ENCODE assay signal across 11 mouse cellular contexts in genomic region chr3:108977340-108978030, GRCm38 (mm10). TPM values are rescaled to one million over a fixed set of nuclear protein-coding genes. Genes with fewer than 3 reads are reported as not detected.
DNase-seq lines count a peak whose midpoint lies in the region; ATAC-seq and TF ChIP-seq lines count a peak whose summit lies in the region.
"Had no signal": no experiment of that assay in that cellular context is flagged by ENCODE, and none has a peak within 500 bp of the region (broad histone marks: within the 10 kb centered on the region; RNA-seq: fewer than 3 reads in every experiment).

No protein-coding gene starts in this region.

- H3K27me3 ChIP-seq in intestine, postnatal 0 days (replicated peaks; ENCODE audit: control insufficient read depth, insufficient read depth, low read length): no peaks in the 10 kb centered on the region
- no peaks in the 10 kb centered on the region for H3K27me3 ChIP-seq in intestine, embryonic 15.5 days (replicated peaks)
- H3K27me3 ChIP-seq in CH12.LX (replicated peaks): no peaks in the 10 kb centered on the region
- H3K27me3 ChIP-seq: embryonic facial prominence, embryonic 12.5 days had no signal

- peak; percentile 51 for DNase-seq in CH12.LX (ENCODE audit: extremely low read depth)
- DNase-seq in brain, adult 2 months (ENCODE audit: low read depth, low spot score): peak; percentile 38
- DNase-seq in lung, postnatal 36 days: peak; percentile 69
- DNase-seq in urinary bladder, postnatal 10 days (ENCODE audit: low spot score): no peak
- DNase-seq in cerebellum, adult 8-10 months: no peak
- no peak for DNase-seq in left cerebral cortex, postnatal 14 days (ENCODE audit: low spot score in 2 of 2)
- DNase-seq: kidney, adult 11 months had no signal

- peaks cover 33% of the 10 kb centered on the region for H3K36me3 ChIP-seq in intestine, postnatal 0 days (ENCODE audit: control insufficient read depth, insufficient read depth)
- peaks cover 17% of the 10 kb centered on the region for H3K36me3 ChIP-seq in intestine, embryonic 15.5 days
- peaks cover 0 to 38% of the 10 kb centered on the region in 2 experiments for H3K36me3 ChIP-seq in CH12.LX (replicated peaks in 1 of 2; ENCODE audit: control insufficient read depth in 1 of 2, insufficient read depth in 1 of 2, low read length in 1 of 2)

- TF ChIP-seq CTCF in intestine, postnatal 0 days (IDR thresholded peaks at IDR 0.05; ENCODE audit: low read depth): peak; percentile 66
- peak; percentile 40 to 52; a peak in 2 of 4 replicates for TF ChIP-seq CTCF in CH12.LX (conservative IDR thresholded peaks at IDR 0.05 in 1 of 2, IDR thresholded peaks at IDR 0.05 in 1 of 2; ENCODE audit: low read depth in 2 of 2, low read length in 2 of 2)

- no peaks in the 10 kb centered on the region for H3K79me2 ChIP-seq in CH12.LX (replicated peaks; ENCODE audit: control insufficient read depth, extremely low read depth, insufficient read depth, poor library complexity, severe bottlenecking)

- H3K9me3 ChIP-seq in intestine, postnatal 0 days (ENCODE audit: control insufficient read depth): no peaks in the 10 kb centered on the region
- H3K9me3 ChIP-seq in intestine, embryonic 15.5 days: no peaks in the 10 kb centered on the region
- no peaks in the 10 kb centered on the region for H3K9me3 ChIP-seq in CH12.LX (replicated peaks; ENCODE audit: low read length)
- H3K9me3 ChIP-seq: embryonic facial prominence, embryonic 12.5 days; heart, embryonic 10.5 days had no signal

- in situ Hi-C loops in CH12.LX (cut with MboI; ENCODE audit: low pct_ligation_motif_present, low pct_unique_long_range_greater_than_20kb, low sequenced_read_pairs): no loop called here

- ATAC-seq in intestine, postnatal 0 days: no peak
- no peak for ATAC-seq in intestine, embryonic 15.5 days

- H3K9ac ChIP-seq in intestine, postnatal 0 days (ENCODE audit: low read depth, low read length): no peak overlapping the region
- H3K9ac ChIP-seq in intestine, embryonic 15.5 days: no peak overlapping the region
- H3K9ac ChIP-seq in CH12.LX (ENCODE audit: insufficient read depth, low read depth): no peak overlapping the region
- H3K9ac ChIP-seq: embryonic facial prominence, embryonic 12.5 days had no signal

- no peak overlapping the region for H3K27ac ChIP-seq in intestine, postnatal 0 days (ENCODE audit: low read depth, low read length)
- H3K27ac ChIP-seq in intestine, embryonic 15.5 days: no peak overlapping the region
- H3K27ac ChIP-seq in CH12.LX (ENCODE audit: insufficient read depth, low read depth): no peak overlapping the region
- H3K27ac ChIP-seq: embryonic facial prominence, embryonic 12.5 days; heart, embryonic 10.5 days had no signal

- no peak for TF ChIP-seq EP300 in CH12.LX (IDR thresholded peaks at IDR 0.05; ENCODE audit: low read length)

- peak; percentile 27 for TF ChIP-seq RAD21 in CH12.LX (IDR thresholded peaks at IDR 0.05; ENCODE audit: low read depth, low read length)

- TF ChIP-seq POLR2A in CH12.LX (IDR thresholded peaks at IDR 0.05; ENCODE audit: low read depth, low read length): no peak

- no peaks in the 10 kb centered on the region for H3K4me1 ChIP-seq in intestine, postnatal 0 days (replicated peaks; ENCODE audit: control insufficient read depth, insufficient read depth, low read length)
- H3K4me1 ChIP-seq in intestine, embryonic 15.5 days (replicated peaks): no peaks in the 10 kb centered on the region
- peaks cover 4 to 11% of the 10 kb centered on the region in 2 experiments; a peak in 3 of 4 replicates for H3K4me1 ChIP-seq in CH12.LX (ENCODE audit: control insufficient read depth in 1 of 2, insufficient read depth in 2 of 2)
- H3K4me1 ChIP-seq: embryonic facial prominence, embryonic 12.5 days; heart, embryonic 10.5 days had no signal

- H3K4me3 ChIP-seq in intestine, postnatal 0 days (ENCODE audit: low read depth, low read length): no peak overlapping the region
- no peak overlapping the region for H3K4me3 ChIP-seq in intestine, embryonic 15.5 days (replicated peaks)
- H3K4me3 ChIP-seq in CH12.LX (replicated peaks in 1 of 3; ENCODE audit: low read depth in 2 of 3, low read length in 2 of 3, poor library complexity in 1 of 3): no peak overlapping the region
- H3K4me3 ChIP-seq: embryonic facial prominence, embryonic 12.5 days; heart, embryonic 10.5 days had no signal

- dilution Hi-C loops in CH12.LX (cut with MboI; ENCODE audit: extremely low pct_ligation_motif_present, extremely low pct_unique_long_range_greater_than_20kb, low sequenced_read_pairs): no loop called here

- no peak overlapping the region for H3K4me2 ChIP-seq in intestine, postnatal 0 days (replicated peaks; ENCODE audit: low read depth)
- no peak overlapping the region for H3K4me2 ChIP-seq in intestine, embryonic 15.5 days (replicated peaks)
- no peak overlapping the region for H3K4me2 ChIP-seq in CH12.LX (ENCODE audit: insufficient read depth, low read depth, poor library complexity, severe bottlenecking)
- H3K4me2 ChIP-seq: embryonic facial prominence, embryonic 12.5 days had no signal

- 94% methylated on average over 13 of the region's 13 CpGs for WGBS in intestine, postnatal 0 days
- 92% methylated on average over 13 of the region's 13 CpGs for WGBS in intestine, embryonic 15.5 days

- intact Hi-C loops in left cerebral cortex, postnatal 14 days (cut with DNase I): no loop called here

TF ChIP-seq in CH12.LX, 34 proteins besides CTCF, POLR2A, EP300 and RAD21:
- no peak for TF ChIP-seq JUN (IDR thresholded peaks at IDR 0.05; ENCODE audit: insufficient read depth, low read depth, low read length)
- peak; percentile 52; the same call in 1 of the 2 replicates for TF ChIP-seq MAFK (IDR thresholded peaks at IDR 0.05; ENCODE audit: insufficient replicate concordance, low read length)
- TF ChIP-seq SMC3 (IDR thresholded peaks at IDR 0.05; ENCODE audit: low read depth, low read length): peak; percentile 33

RNA-seq across cellular contexts. Expression of gene Gm9857, which starts 37.2 kb away (rescaled TPM):
- polyA plus RNA-seq in intestine, postnatal 0 days (2015; fragmentation: Nextera tagmentation; extraction: Ambion mirVana): not detected in 2 replicates
- polyA plus RNA-seq in intestine, embryonic 15.5 days (2015; fragmentation: Nextera tagmentation; extraction: Ambion mirVana): not detected in 2 replicates
- total RNA-seq in CH12.LX (2012; rRNA removed): not detected in 2 replicates
- total RNA-seq in CH12.LX (2014; rRNA removed): not detected in 2 replicates
- polyA plus RNA-seq in CH12.LX (2012; ENCODE audit: insufficient read length, low read depth): not detected in 2 replicates
- total RNA-seq in left cerebral cortex, postnatal 14 days (2021): not detected
- polyA plus RNA-seq: embryonic facial prominence, embryonic 12.5 days; heart, embryonic 10.5 days had no signal

RNA-seq across cellular contexts. Expression of gene Henmt1, which starts 37.8 kb away (rescaled TPM):
- 0.29 and 0.38 TPM in 2 replicates for polyA plus RNA-seq in intestine, postnatal 0 days (2015; fragmentation: Nextera tagmentation; extraction: Ambion mirVana)
- 0.21 and 0.45 TPM in 2 replicates for polyA plus RNA-seq in intestine, embryonic 15.5 days (2015; fragmentation: Nextera tagmentation; extraction: Ambion mirVana)
- total RNA-seq in CH12.LX (2012; rRNA removed) (not detected in 2 replicates), CH12.LX (2014; rRNA removed) (not detected in 2 replicates)
- 0.45 TPM in 1 of 2 replicates, not detected in the other for polyA plus RNA-seq in CH12.LX (2012; ENCODE audit: insufficient read length, low read depth)
- total RNA-seq in left cerebral cortex, postnatal 14 days (2021): 1 to 10 TPM; 2.5 to 3.8 TPM

RNA-seq across cellular contexts. Expression of gene Fam102b, which starts 49.9 kb away (rescaled TPM):
- 7.9 and 8.2 TPM in 2 replicates for polyA plus RNA-seq in intestine, postnatal 0 days (2015; fragmentation: Nextera tagmentation; extraction: Ambion mirVana)
- 10.5 and 11.8 TPM in 2 replicates for polyA plus RNA-seq in intestine, embryonic 15.5 days (2015; fragmentation: Nextera tagmentation; extraction: Ambion mirVana)
- 2.6 and 2.8 TPM in 2 replicates for total RNA-seq in CH12.LX (2012; rRNA removed)
- total RNA-seq in CH12.LX (2014; rRNA removed): 6.2 and 7.1 TPM in 2 replicates
- 3.6 and 4.3 TPM in 2 replicates for polyA plus RNA-seq in CH12.LX (2012; ENCODE audit: insufficient read length, low read depth)
- total RNA-seq in left cerebral cortex, postnatal 14 days (2021): 10 to 100 TPM; 46.2 to 48.6 TPM

Comparison
In these comparisons a context has a peak if more than half of its experiments do, and no peak if none do; other contexts are left out.
1. DNase-seq: peak in CH12.LX (single experiment), brain, adult 2 months (single experiment) and lung, postnatal 36 days (single experiment); none in urinary bladder, postnatal 10 days (single experiment), cerebellum, adult 8-10 months (single experiment) and left cerebral cortex, postnatal 14 days (0 of 2).